Mouse (Mus musculus) liver, embryonic 12.5 days (tissue): ENCODE results near the gene Iqcn. TPM values are rescaled to one million over a fixed set of nuclear protein-coding genes. Genes with fewer than 3 reads are reported as not detected.

Experiments used
- ATAC-seq: fragments of 200-750 bp; cut with Nextera tagmentation; 2 replicates; pipeline ENCODE4 v1.8.0; 2017; ENCODE audit warnings: moderate number of reproducible peaks, mild to moderate bottlenecking, moderate library complexity
- H3K27ac ChIP-seq: fragments of 300-500 bp; sonication (generic); 2 replicates; pipeline ENCODE4 v1.5.1; 2016; ENCODE audit warnings: mild to moderate bottlenecking
- H3K27me3 ChIP-seq: fragments of 300-500 bp; sonication (generic); replicated peaks from 2 replicates; pipeline ENCODE4 v1.6.1; 2016; ENCODE audit warnings: mild to moderate bottlenecking, moderate library complexity
- H3K36me3 ChIP-seq: fragments of 300-500 bp; sonication (generic); 2 replicates; pipeline ENCODE4 v1.6.1; 2016; ENCODE audit warnings: mild to moderate bottlenecking, moderate library complexity
- H3K4me1 ChIP-seq: fragments of 300-500 bp; sonication (generic); 2 replicates; pipeline ENCODE4 v1.6.1; 2016
- H3K4me2 ChIP-seq: fragments of 300-500 bp; sonication (generic); 2 replicates; pipeline ENCODE4 v1.6.1; 2016; ENCODE audit warnings: mild to moderate bottlenecking, moderate library complexity
- H3K4me3 ChIP-seq: fragments of 300-500 bp; sonication (generic); 2 replicates; pipeline ENCODE4 v1.5.1; 2016; ENCODE audit warnings: mild to moderate bottlenecking, moderate library complexity
- H3K9ac ChIP-seq: fragments of 300-500 bp; sonication (generic); 2 replicates; pipeline ENCODE4 v1.6.1; 2016; ENCODE audit warnings: mild to moderate bottlenecking, moderate library complexity
- H3K9me3 ChIP-seq: fragments of 300-500 bp; sonication (generic); replicated peaks from 2 replicates; pipeline ENCODE4 v1.6.1; 2016; ENCODE audit warnings: mild to moderate bottlenecking, moderate library complexity
- WGBS: fragments of 180-500 bp; shearing (Covaris S2); methylation state at CpG from one replicate; pipeline ENCODE4 v1.1.7; 2016; ENCODE audit not compliant: insufficient replicate concordance; 5-methylcytosine and 5-hydroxymethylcytosine counted together
- polyA plus RNA-seq: library from polyadenylated mRNA; unstranded; fragments of >200 nt; fragmentation: Nextera tagmentation; extraction: Ambion mirVana; gene quantifications from 2 replicates; pipeline ENCODE4 v1.2.1, GENCODE M21; 2016

Gene Iqcn
- polyA plus RNA-seq, 1 experiment from 2014 or later, result not detected

GRCm38 (mm10) chr8:70681410-70681809 lies 21.8 kb upstream of the Iqcn start:
- Histone ChIP-seq H3K36me3 (peaks cover 40% of the 10 kb centered on the region), H3K27ac (no peak overlapping the region), H3K4me3 (no peak overlapping the region), H3K4me2 (no peak overlapping the region), H3K9me3 (no peaks in the 10 kb centered on the region), H3K9ac (no peak overlapping the region), H3K4me1 (peaks cover 60% of the 10 kb centered on the region), H3K27me3 (peaks cover 25% of the 10 kb centered on the region)
- WGBS, result 52% methylated on average over 3 of the region's 3 CpGs
- 0 out of 2 replicates have a peak, but pooled peaks have one; percentile 28 for ATAC-seq

- Histone ChIP-seq H3K4me1 (peaks cover 52% of the 10 kb centered on the region), H3K36me3 (peaks cover 34% of the 10 kb centered on the region), H3K4me3 (no peak overlapping the region), H3K4me2 (peak overlapping the region; percentile 40), H3K9me3 (no peaks in the 10 kb centered on the region), H3K9ac (peak overlapping the region; percentile 42; the same call in 1 of the 2 replicates), H3K27ac (no peak overlapping the region), H3K27me3 (peaks cover 30% of the 10 kb centered on the region)
- 0 out of 2 replicates have a peak, but pooled peaks have one; percentile 28 for ATAC-seq
- 15% methylated on average over 19 of the region's 19 CpGs for WGBS
Observed at GRCm38 (mm10) chr8:70682193-70682592, 21.1 kb upstream of the Iqcn start.

GRCm38 (mm10) chr8:70682692-70683091 lies 20.6 kb upstream of the Iqcn start:
- Histone ChIP-seq H3K27ac (no peak overlapping the region), H3K4me3 (no peak overlapping the region), H3K4me2 (peak overlapping the region; percentile 40; the same call in 1 of the 2 replicates), H3K4me1 (peaks cover 47% of the 10 kb centered on the region), H3K36me3 (peaks cover 29% of the 10 kb centered on the region), H3K9me3 (no peaks in the 10 kb centered on the region), H3K27me3 (peaks cover 35% of the 10 kb centered on the region), H3K9ac (no peak overlapping the region)
- WGBS, result 60% methylated on average over 3 of the region's 3 CpGs
- ATAC-seq, result no peak

- 57% methylated on average over 7 of the region's 7 CpGs for WGBS
- Histone ChIP-seq H3K27ac (no peak overlapping the region), H3K27me3 (peaks cover 36% of the 10 kb centered on the region), H3K9me3 (no peaks in the 10 kb centered on the region), H3K4me1 (peaks cover 31% of the 10 kb centered on the region), H3K36me3 (peaks cover 13% of the 10 kb centered on the region), H3K9ac (no peak overlapping the region), H3K4me2 (no peak overlapping the region), H3K4me3 (no peak overlapping the region)
- no peak for ATAC-seq
Observed at GRCm38 (mm10) chr8:70684291-70684690, 19.0 kb upstream of the Iqcn start.

- H3K4me3 ChIP-seq, result no peak overlapping the region
- H3K9me3 ChIP-seq, result no peaks in the 10 kb centered on the region
- no peaks in the 10 kb centered on the region for H3K36me3 ChIP-seq
- WGBS, result 78% methylated on average over 8 of the region's 8 CpGs
- no peak overlapping the region for H3K27ac ChIP-seq
- H3K27me3 ChIP-seq, result peaks cover 47% of the 10 kb centered on the region
- peaks cover 15% of the 10 kb centered on the region for H3K4me1 ChIP-seq
- no peak for ATAC-seq
- no peak overlapping the region for H3K4me2 ChIP-seq
- no peak overlapping the region for H3K9ac ChIP-seq
Observed at GRCm38 (mm10) chr8:70687576-70687975, 15.7 kb upstream of the Iqcn start.

GRCm38 (mm10) chr8:70688136-70688535 lies 15.1 kb upstream of the Iqcn start:
- H3K9ac ChIP-seq, result no peak overlapping the region

GRCm38 (mm10) chr8:70689892-70690390 lies 13.3 kb upstream of the Iqcn start:
- Histone ChIP-seq H3K9ac (no peak overlapping the region; the same call in 1 of the 2 replicates), H3K4me2 (no peak overlapping the region), H3K4me3 (no peak overlapping the region), H3K36me3 (no peaks in the 10 kb centered on the region), H3K9me3 (no peaks in the 10 kb centered on the region), H3K27me3 (peaks cover 33% of the 10 kb centered on the region), H3K4me1 (peaks cover 35% of the 10 kb centered on the region), H3K27ac (no peak overlapping the region)
- no peak for ATAC-seq
- 66% methylated on average over 5 of the region's 5 CpGs for WGBS

More at GRCm38 (mm10) chr8:70688136-70688535, 15.1 kb upstream of the Iqcn start:
- Histone ChIP-seq H3K9me3 (no peaks in the 10 kb centered on the region), H3K27me3 (peaks cover 43% of the 10 kb centered on the region), H3K27ac (no peak overlapping the region), H3K36me3 (no peaks in the 10 kb centered on the region), H3K4me2 (no peak overlapping the region), H3K4me1 (peaks cover 20% of the 10 kb centered on the region), H3K4me3 (no peak overlapping the region)
- ATAC-seq, result no peak
- 72% methylated on average over 3 of the region's 3 CpGs for WGBS

- H3K27me3 ChIP-seq, result peaks cover 28% of the 10 kb centered on the region
- WGBS, result 70% methylated on average over 4 of the region's 4 CpGs
- H3K36me3 ChIP-seq, result no peaks in the 10 kb centered on the region
- no peak for ATAC-seq
- peaks cover 47% of the 10 kb centered on the region for H3K4me1 ChIP-seq
- H3K9ac ChIP-seq, result no peak overlapping the region
- H3K4me3 ChIP-seq, result no peak overlapping the region
- H3K9me3 ChIP-seq, result no peaks in the 10 kb centered on the region
- peak overlapping the region; percentile 54; the same call in 1 of the 2 replicates for H3K4me2 ChIP-seq
- H3K27ac ChIP-seq, result no peak overlapping the region
Observed at GRCm38 (mm10) chr8:70691230-70691629, 12.0 kb upstream of the Iqcn start.

GRCm38 (mm10) chr8:70691727-70692231 lies 11.5 kb upstream of the Iqcn start:
- H3K4me2 ChIP-seq, result peak overlapping the region; percentile 54
- H3K9me3 ChIP-seq, result no peaks in the 10 kb centered on the region
- peaks cover 53% of the 10 kb centered on the region for H3K4me1 ChIP-seq
- H3K9ac ChIP-seq, result peak overlapping the region; percentile 48
- H3K27me3 ChIP-seq, result peaks cover 22% of the 10 kb centered on the region
- no peak overlapping the region for H3K4me3 ChIP-seq
- no peak overlapping the region for H3K27ac ChIP-seq
- 11% methylated on average over 19 of the region's 20 CpGs for WGBS
- H3K36me3 ChIP-seq, result no peaks in the 10 kb centered on the region
- ATAC-seq, result no peak

- Histone ChIP-seq H3K36me3 (no peaks in the 10 kb centered on the region), H3K4me3 (no peak overlapping the region), H3K4me2 (no peak overlapping the region), H3K9me3 (no peaks in the 10 kb centered on the region), H3K27me3 (peaks cover 14% of the 10 kb centered on the region), H3K27ac (peak overlapping the region; percentile 55; the same call in 1 of the 2 replicates), H3K4me1 (peaks cover 69% of the 10 kb centered on the region), H3K9ac (no peak overlapping the region)
- no peak for ATAC-seq
- 25% methylated on average over 5 of the region's 5 CpGs for WGBS
Observed at GRCm38 (mm10) chr8:70693636-70694035, 9.6 kb upstream of the Iqcn start.

- no peak for ATAC-seq
- H3K4me2 ChIP-seq, result peak overlapping the region; percentile 99
- peaks cover 69% of the 10 kb centered on the region for H3K4me1 ChIP-seq
- no peaks in the 10 kb centered on the region for H3K36me3 ChIP-seq
- H3K9ac ChIP-seq, result peak overlapping the region; percentile 79
- no peaks in the 10 kb centered on the region for H3K9me3 ChIP-seq
- 25% methylated on average over 32 of the region's 32 CpGs for WGBS
- peaks cover 14% of the 10 kb centered on the region for H3K27me3 ChIP-seq
- peak overlapping the region; percentile 38 for H3K4me3 ChIP-seq
- peak overlapping the region; percentile 98 for H3K27ac ChIP-seq
Observed at GRCm38 (mm10) chr8:70695318-70696018, 7.8 kb upstream of the Iqcn start.
